Mouse (Mus musculus): ENCODE measurements around the gene Mef2c.

The Mef2c gene

DNA sequence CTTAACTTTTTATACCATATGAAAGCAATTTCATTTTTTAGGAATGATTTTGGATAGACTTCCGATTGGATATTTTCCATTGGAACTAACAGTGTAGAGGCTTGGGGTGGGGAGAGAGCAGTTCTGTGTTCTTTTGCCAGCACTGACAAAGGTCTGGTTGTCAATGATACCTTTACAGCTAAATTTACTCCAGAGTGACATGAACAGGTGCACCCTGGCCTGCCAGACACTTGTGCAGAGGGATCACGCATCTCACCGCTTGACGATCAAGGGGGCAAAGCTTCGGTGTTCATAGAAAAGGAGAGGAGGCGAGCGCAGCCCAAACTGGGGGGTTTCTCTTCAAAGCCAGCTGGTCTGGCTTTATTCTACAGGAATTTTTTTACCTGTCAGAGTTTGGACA is at the start of gene Mef2c:
Mef2c (plus strand) TSS at position 116 of the 400 bp plus-strand sequence.
- in situ Hi-C loops (cut with MboI, MseI) = no loop called here

DNA sequence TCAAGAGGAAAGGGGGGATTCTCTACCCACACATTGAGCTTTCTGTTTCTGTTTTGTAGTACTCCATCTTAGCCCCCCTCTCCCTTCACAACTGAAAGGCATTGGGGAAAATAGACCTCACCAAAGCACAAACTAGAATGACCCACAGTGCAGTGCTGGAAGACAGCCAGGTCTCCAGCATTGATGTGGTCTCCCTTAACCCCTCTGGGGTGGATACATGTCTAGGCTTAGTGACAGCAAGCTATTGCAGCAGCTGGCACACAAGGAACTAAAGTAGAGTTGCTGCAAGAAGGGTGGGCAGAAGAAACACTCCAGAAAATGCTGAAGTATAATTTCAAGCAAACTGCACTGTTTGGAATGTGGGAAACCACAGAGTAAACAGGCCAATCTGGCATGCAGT is 45.1 kb upstream of the Mef2c start:
- in situ Hi-C loops (cut with MboI, MseI) = loop anchor here in 1 of 2 experiments (5.0 kb wide), 2 partner anchors 61 to 1371 kb away; no protein-coding TSS in a partner anchor

DNA sequence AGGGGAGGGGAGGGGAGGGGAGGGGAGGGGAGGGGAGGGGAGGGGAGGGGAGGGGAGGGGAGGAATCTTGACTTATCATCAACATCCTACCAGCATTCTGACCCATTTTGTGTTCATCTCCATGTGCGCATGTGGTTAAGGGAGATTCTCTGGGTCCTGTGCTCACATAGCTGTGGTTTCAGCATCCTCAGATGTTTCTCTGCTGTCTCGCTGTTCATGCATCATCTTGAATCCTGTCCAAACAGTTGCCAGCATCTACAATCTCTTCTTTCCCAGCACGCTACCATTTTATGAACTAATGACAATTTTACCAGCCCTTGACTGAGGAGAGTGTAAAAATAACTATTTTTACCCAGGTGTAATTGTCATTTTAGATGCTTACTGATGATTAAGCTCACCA is 44.2 kb upstream of the Mef2c start:
- in situ Hi-C loops (cut with MboI, MseI) = loop anchor here in 1 of 2 experiments (5.0 kb wide), 2 partner anchors 62 to 1372 kb away; no protein-coding TSS in a partner anchor

DNA sequence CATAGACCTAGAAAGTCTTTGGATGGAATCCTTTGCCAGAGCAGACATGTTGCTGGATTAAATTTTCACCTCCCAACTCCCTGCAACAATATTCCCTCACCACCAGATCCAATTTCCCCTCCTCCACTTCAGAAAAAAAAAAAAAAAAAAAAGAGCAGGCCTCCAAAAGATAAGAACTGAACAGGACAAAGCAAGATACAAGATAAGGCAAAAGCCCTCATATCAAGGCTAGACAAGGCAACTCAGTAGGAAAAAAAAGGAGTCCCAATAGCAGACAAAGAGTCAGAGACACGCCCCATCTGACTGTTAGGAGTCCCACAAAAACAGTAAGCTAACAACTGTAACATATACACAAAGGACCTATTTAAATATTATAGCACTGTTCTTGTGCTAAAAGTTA is 43.2 kb upstream of the Mef2c start:
- in situ Hi-C loops (cut with MboI, MseI) = no loop called here

DNA sequence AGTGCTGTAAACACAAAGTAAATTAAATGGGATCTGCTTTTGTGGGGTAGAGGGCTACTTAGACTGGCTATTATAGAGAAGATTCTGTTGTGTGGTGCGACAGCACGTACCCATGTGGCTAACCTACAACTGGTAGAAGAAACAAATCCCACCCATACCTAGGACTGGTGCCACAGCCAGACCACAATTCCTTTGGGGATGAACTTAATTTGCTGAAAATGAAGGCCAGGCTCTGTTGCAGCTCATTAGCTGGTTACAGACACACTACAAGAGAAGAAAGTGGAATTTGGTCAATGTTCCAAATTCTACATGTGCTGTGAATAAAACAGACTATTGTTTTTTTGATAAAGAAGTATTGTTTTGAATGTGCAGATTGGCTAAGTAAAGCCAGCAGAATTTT is 42.3 kb upstream of the Mef2c start:
- in situ Hi-C loops (cut with MboI, MseI) = no loop called here

DNA sequence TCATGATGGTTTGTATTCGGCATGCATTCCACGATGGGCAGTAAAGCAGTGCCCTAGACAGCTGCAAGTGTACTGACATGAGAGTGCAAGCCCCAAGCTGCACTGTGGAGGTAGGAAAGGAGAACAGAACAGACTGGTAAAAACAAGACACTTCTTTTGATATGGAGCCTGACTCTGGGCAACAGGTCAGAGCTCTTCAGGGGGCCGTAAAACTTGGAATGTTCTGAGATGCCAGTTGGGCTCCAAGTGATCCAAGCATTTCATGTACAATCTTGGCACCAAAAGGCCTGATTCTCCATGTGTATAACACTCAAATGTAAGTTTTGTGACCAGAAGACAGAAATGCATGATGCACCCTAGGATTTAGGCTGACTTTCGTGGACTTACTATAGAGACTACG is 37.1 kb upstream of the Mef2c start:
- in situ Hi-C loops (cut with MboI, MseI) = no loop called here

DNA sequence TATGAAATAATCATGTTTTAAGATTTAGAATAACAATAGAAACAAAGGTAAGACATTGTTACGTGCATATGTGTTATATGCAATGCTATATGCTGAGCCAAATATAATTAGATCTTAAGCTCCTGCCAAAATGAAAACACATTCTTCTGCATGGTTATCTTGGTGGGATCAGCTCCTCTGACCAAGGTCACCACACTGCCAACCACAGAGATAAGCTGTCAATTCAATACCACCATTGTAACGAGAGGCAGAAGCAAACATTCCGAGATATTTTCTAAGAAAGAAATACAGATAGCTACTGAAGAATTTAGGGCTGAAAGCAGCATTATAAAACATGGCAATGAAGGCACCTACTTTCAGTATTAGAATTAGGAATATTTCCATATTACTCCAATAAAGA is 35.0 kb upstream of the Mef2c start:
- in situ Hi-C loops (cut with MboI, MseI) = no loop called here

DNA sequence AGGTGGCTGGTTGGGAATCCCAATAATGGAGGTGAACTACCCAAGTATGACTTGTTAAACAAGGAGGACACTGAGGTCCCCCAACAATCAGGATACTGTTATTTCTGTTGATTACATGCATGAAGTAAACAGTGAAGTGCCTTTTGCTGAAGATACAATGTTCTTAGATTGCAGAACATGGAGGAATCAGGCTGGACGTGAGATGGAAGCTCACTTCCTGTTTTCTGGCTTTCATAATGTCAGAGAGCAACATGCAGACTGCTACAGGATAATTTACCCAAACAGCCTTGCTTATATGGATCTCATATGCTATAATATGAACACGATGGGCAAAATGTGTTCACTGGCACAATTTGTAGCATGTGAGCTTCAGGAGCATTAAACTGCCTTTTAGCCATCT is 30.1 kb upstream of the Mef2c start:
- in situ Hi-C loops (cut with MboI, MseI) = loop anchor here in 1 of 2 experiments (10.0 kb wide), 1 partner anchor 909 kb away; no protein-coding TSS in a partner anchor

DNA sequence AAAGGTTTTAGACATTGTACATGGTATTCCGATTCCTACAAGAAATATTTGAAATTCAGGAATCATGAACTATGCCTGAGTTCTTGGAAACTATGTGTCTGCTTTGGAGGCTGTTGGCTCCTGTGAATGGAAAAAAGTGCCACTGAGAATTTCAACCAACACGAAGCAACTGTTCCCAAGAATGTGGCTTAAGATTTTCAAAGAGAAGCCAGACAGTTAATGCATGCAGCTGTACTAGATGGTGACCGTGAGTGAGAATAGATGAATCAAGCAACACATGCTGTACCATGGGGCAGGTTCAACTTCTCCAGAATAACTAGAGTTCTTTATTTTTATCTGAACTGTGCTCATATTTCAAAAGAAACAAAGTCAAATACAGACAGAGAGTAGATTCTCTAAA is 23.4 kb upstream of the Mef2c start:
- in situ Hi-C loops (cut with MboI, MseI) = no loop called here

DNA sequence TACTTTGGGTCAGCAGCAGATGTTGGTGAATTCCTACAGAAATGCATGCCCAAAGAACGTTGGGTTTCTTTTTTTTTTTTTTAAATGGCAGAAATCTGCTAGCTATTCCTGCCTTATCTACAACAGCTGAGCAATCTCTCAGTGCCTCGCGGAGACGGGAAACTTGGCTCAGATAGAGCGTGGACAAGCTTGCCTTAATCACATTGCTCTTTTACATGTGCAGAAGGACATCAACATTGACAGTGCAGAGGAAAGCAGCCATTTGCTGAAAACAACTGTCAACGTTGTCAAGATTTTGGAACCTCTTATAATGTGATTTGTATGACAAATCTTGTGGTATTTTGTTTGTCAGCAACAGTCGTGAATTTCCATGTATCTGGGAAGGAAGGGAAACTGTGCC is 22.5 kb upstream of the Mef2c start:
- in situ Hi-C loops (cut with MboI, MseI) = no loop called here

DNA sequence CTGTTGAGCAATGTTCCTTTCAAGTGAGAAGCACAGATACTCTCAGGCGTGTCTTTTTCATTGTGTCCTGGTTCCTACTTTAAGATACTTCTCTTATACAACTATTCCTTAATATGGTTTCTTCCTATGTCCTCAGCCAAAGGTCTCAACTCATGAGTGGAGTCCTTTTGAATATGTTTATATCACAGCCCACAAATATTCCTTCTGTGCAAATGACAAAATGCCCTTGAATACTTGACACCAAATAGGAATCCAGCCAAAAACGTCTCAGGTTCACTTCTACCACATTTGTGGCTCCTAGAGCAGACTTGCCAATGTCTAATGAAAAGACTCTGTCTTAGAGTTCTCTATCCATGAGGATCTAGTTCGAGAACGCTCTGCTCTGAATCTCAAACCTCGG is 21.7 kb upstream of the Mef2c start:
- in situ Hi-C loops (cut with MboI, MseI) = no loop called here

DNA sequence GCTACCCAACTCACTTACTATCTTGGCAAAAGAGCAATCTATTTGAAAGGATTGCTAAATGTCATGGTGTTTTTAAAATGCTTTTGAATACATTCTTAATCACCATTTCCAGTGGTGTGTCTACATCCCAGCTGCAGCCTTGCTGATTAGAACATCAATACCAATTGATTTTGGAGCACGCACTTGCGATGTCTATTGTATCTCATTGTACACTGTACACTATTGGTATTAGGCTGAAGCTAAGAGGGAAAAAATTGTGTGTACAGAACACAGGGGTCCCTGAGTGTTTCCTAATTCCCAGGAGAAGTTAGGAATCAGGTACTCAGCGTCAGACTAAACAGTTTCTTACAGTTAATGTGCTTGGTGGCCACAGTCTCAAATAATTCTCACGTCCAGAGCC is 19.6 kb upstream of the Mef2c start:
- in situ Hi-C loops (cut with MboI, MseI) = no loop called here

DNA sequence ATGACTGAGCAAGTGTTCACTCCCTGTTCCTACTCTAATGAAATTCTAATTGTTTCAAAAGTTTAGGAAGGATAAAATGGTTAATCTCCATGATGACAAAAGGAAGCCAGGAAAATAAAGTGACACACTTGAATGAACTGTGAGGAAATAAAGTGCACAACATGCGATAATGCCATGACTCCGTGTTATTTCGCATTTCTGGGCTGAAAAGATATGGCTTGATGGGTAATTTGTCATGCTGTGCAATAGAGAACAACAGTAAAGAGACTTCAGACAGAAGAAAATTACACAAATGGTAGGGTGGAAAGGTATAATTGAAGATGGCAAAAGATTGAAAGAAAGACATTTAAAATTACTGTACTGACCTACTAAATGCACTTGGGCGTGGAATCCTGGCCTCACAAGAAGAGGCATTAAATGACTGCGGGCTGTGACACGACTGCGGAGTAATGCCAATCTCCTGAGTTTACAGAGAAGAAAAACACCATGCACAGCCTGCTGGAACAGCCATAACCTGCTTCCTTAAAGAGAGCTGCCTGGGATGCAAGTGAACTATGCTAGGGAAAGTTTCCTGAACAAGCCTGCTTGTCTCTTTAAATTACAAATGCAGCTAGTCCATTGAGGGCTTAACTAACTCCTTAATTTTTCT is 19.0 kb upstream of the Mef2c start:
- in situ Hi-C loops (cut with MboI, MseI) = no loop called here

DNA sequence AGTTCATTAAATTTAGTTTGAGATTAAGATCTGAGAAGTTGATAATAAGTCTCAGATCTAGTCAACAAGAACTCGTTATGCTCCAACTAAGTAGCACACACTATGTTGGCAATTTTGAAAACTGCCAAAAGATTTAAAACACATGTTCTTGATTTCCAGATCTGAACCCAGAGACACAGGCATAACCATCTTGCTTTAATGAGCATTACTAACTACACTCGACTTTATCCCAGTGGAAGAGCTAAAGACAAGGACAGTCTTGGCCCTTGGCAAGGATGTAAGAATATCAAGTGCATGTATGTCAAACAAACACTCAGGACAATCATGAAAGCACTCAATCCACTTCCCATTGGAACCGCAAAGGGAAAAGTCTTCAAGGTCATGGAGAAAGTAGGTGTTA is 11.8 kb upstream of the Mef2c start:
- in situ Hi-C loops (cut with MboI, MseI) = no loop called here

DNA sequence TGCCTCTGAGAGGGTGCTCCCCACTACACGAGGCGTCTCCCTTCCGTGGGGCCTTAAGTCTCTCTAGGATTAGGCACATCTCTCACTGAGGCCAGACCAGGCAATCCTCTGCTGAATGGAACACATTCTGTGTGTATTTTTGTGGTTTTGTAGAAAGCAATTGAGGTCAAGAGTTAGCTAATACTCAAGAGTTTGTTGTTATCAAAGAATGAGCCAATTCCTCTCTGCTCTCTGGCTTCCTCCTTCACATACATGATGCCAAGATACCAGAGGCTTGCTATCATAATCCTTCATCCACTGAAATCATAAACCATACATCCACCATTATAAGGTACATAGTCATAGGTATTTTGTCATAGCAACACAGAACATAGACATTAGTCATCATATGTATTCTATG is 6.1 kb upstream of the Mef2c start:
- in situ Hi-C loops (cut with MboI, MseI) = no loop called here

DNA sequence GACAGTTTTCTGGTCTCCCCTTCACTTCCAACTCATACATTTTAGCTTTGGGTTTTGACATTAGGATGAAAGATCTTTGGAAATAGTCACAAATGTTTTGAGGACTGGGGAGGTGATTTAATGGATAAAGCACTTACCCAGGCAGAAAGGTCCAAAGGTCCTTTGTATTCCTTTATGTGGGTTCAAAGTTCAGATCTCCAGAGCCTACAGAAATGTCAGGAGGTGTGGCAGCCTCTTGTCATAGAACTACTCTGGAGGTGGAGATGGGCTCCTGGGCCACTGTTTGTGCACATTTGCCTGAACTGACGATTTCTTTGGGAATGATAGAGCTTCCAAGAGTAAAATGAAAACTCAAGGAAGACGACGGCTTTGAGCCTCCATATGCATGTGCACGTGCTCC is 4.3 kb upstream of the Mef2c start:
- in situ Hi-C loops (cut with MboI, MseI) = no loop called here

DNA sequence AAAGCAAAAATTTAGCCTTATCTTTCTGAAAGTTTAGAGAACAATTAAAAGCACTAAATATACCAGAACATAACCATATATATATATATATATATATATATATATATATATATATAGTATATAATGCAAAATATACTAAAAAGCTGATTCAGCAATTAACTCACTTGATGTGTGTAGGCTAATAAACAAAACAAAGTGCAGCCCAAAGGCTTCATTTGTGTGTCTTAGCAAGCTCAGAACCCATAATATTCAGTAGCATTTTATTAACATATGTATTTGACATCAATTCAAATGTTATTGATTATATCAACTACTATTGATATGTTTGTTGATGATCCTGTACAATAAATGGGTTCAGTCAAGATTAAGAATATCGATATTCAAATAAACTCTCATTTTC is 3.9 kb downstream of the Mef2c start:
- in situ Hi-C loops (cut with MboI, MseI) = no loop called here

DNA sequence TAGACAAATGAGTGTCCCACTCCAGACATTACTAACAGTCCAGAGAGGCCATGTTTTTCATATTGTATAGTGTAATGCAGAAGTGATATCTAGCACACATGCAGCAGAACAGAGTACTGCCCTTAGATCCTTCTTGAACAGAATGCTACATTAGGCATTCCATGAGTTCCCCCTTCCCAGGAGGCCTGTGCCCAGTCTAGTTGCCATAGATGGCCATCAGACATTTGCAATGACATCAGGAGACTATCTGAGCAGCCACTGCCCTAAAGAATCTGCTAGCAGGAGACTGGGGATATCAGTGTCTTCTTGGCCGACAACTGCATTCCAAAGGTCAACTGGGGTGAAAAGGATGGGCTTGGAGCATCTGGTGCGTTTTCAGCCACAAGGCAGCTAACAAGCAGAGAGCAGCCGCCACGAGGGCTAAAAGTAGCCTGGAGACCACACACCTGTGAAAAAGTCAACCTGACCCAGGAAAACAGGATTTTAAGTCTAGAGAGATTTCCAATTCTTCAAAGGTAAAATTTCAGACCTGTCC is 11.2 kb downstream of the Mef2c start:
- in situ Hi-C loops (cut with MboI, MseI) = no loop called here

DNA sequence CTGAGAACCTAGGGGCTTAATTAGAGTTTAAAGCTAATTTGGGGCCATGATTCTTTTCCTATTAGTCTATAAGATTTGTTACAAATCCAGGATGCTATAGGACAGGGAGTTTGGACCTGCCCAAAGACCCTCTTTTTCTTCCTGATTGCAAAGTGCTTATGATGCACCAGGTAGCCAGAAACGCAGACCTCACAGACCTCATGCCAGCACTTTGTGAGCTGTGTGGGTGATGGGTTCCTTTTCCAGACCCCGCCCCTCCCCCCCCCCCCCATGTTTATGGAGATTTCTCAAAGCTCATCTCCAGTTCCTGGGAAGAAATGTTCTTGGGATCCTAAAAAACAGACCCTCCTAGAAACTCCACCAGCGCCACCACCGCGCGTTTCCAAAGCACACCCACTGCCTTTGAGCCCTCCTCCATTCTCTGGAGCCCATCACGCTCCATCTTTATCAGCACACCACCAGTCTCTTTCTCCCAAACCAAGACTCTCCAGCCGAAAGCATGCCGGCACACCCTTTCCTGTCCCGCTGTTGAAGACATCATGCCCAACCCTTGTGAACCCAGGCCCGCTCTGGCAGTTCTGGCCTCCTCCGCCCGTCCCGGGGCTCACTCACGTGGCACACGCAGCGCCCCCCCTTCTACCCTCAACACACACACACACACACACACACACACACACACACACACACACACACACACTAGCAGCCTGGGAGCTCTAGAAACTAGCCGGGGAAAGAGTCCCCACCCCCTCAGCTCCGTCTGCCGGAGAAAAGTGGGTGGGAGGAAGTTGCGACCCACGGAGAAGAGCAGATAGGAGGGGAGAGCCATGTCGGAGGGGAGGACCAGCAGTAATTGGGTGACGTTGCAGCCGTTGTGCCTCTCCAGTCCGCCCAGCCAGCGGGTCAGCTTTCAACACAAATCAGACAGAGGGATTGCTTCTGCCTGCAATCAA is 14.1 kb downstream of the Mef2c start:
- in situ Hi-C loops (cut with MboI, MseI) = no loop called here

DNA sequence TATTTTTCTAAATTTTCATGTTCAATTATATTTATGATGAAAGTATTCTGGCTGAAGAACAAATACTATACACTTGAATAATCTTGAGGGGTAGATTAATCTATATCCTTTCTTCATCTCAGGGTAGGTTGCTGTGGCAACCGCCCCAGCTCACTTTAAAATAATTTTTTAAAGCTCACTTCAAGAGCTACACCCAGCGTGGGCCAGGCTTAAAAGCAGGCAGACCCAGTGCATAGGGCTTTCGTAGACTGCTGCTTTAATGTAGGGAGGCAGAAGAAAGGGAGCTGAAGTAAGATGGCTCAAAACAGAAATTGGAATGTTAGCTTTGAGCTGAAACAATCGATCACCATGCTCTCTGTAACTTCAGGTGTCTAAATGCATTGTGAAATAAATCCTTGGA is 17.0 kb downstream of the Mef2c start:
- in situ Hi-C loops (cut with MboI, MseI) = no loop called here

DNA sequence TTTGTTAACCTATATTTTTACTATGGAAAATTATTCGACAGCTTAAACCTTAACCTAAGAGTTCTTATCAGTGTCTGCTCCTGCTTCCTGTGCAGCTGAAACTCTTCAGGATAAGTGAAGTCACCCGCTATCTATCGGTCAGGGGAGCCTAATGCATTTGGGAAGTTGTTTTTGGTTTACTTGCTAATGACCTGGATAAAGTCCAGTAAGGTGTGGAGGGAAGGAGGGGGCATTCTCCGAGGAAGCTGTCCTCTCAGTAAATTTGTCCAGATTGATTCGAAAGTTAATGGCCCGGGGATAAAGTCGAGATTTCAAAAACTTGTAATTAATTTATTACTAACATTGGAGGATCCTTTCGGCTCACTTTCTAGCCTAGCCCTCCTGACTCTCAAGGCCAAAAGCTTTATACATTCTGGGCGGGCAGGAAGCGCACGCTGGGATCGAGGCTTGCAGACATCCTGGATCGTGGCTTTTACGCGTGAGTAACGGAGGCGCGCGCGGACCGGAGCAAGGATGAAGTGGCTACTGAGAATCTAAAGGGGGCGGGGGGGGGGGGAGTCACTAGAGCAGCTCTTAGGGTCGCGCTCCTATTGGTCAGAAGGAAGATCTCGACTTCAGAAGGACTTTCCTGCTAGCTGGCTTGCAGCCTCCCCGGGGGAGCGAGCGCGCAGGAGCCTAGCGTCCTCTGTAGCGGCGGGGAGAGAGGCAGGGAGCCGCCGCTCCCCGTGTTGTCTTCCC is 19.6 kb downstream of the Mef2c start:
- in situ Hi-C loops (cut with MboI, MseI) = no loop called here
